Comparison of ENCODE assay signal across 16 mouse cellular contexts in the genomic region with DNA sequence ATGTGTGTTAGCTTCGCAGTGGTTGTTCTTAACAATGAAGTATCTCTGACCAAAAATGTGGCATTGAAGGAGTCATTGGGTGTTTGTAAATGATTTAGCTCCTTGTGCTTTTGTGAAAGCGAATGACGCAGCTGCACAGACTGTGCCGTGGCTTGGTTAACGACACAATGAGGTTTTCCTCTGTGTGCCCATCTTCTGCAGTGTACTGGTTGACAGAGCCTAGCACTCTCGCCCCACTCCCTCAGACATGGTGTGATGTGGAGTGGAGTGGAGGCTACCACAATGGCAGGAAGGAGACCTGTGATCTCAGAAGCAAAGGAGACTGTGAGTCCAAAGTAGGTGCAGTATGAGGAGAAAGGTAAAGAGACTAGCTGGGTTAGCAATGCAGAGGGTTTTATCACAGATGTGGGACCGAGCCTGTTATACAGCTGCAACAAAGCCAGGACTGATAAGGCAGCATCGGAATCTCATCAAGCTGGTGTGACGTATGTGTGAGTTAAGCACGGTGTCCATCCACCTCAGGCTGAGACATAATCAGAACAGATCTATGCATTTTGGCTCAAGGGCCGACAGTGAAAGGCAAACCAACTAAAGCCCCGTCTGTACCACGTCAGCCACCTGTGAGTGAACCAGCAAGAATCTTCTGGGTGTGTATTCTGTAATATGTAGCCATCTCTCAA.
DNase-seq lines count a peak whose midpoint lies in the region; ATAC-seq and TF ChIP-seq lines count a peak whose summit lies in the region.
"Had no signal": no experiment of that assay in that cellular context is flagged by ENCODE, and none has a peak within 500 bp of the region (broad histone marks: within the 10 kb centered on the region; RNA-seq: fewer than 3 reads in every experiment).

No protein-coding gene starts in this region.

- no peak for TF ChIP-seq POLR2A in heart, adult 2 months (IDR thresholded peaks at IDR 0.05; ENCODE audit: insufficient read depth, low read depth, low read length)

- peak overlapping the region; percentile 4; the same call in 1 of the 2 replicates for H3K4me2 ChIP-seq in hindbrain, embryonic 14.5 days (replicated peaks)
- H3K4me2 ChIP-seq in midbrain, embryonic 13.5 days (replicated peaks) = no peak overlapping the region
- H3K4me2 ChIP-seq: heart, embryonic 15.5 days; liver, embryonic 15.5 days had no signal

- TF ChIP-seq CTCF in heart, adult 2 months (IDR thresholded peaks at IDR 0.05) = no peak

- H3K36me3 ChIP-seq in embryonic facial prominence, embryonic 10.5 days (replicated peaks) = no peaks in the 10 kb centered on the region
- H3K36me3 ChIP-seq in hindbrain, embryonic 14.5 days (replicated peaks; ENCODE audit: control insufficient read depth, insufficient read depth) = no peaks in the 10 kb centered on the region
- H3K36me3 ChIP-seq in midbrain, embryonic 13.5 days = no peaks in the 10 kb centered on the region
- no peaks in the 10 kb centered on the region for H3K36me3 ChIP-seq in heart, adult 2 months (ENCODE audit: control insufficient read depth, insufficient read depth, low read length)
- H3K36me3 ChIP-seq: G1E; heart, embryonic 15.5 days; liver, embryonic 15.5 days had no signal

- no peaks in the 10 kb centered on the region for H3K9me3 ChIP-seq in embryonic facial prominence, embryonic 10.5 days
- H3K9me3 ChIP-seq in hindbrain, embryonic 14.5 days (ENCODE audit: control insufficient read depth, low read length) = no peaks in the 10 kb centered on the region
- H3K9me3 ChIP-seq in midbrain, embryonic 13.5 days = no peaks in the 10 kb centered on the region
- H3K9me3 ChIP-seq: G1E; heart, embryonic 15.5 days; liver, embryonic 15.5 days had no signal

- WGBS in embryonic facial prominence, embryonic 10.5 days = 77% methylated on average over 13 of the region's 13 CpGs
- WGBS in hindbrain, embryonic 14.5 days = 57% methylated on average over 13 of the region's 13 CpGs
- 70% methylated on average over 13 of the region's 13 CpGs for WGBS in midbrain, embryonic 13.5 days
- 61% methylated on average over 13 of the region's 13 CpGs for WGBS in heart, adult 2 months

- H3K4me3 ChIP-seq in embryonic facial prominence, embryonic 10.5 days = no peak overlapping the region
- H3K4me3 ChIP-seq in hindbrain, embryonic 14.5 days (replicated peaks; ENCODE audit: low read length) = no peak overlapping the region
- no peak overlapping the region for H3K4me3 ChIP-seq in midbrain, embryonic 13.5 days (replicated peaks)
- H3K4me3 ChIP-seq in heart, adult 2 months = no peak overlapping the region
- H3K4me3 ChIP-seq: heart, embryonic 15.5 days; liver, embryonic 15.5 days; myocyte had no signal

- 0 out of 2 replicates have a peak overlapping the region, but pooled peaks have one; percentile 1 for H3K27ac ChIP-seq in embryonic facial prominence, embryonic 10.5 days (replicated peaks)
- H3K27ac ChIP-seq in hindbrain, embryonic 14.5 days = peak overlapping the region; percentile 90
- H3K27ac ChIP-seq in midbrain, embryonic 13.5 days = peak overlapping the region; percentile 48
- no peak overlapping the region for H3K27ac ChIP-seq in heart, adult 2 months
- H3K27ac ChIP-seq: heart, embryonic 15.5 days; liver, embryonic 15.5 days had no signal

- intact Hi-C loops in heart, adult 2 months (cut with DNase I) = no loop called here

- peak; percentile 7 for DNase-seq in adrenal gland, postnatal 14 days
- DNase-seq in adrenal gland, adult 18-20 months (ENCODE audit: low spot score in 2 of 2) = no peak
- DNase-seq in embryonic facial prominence, embryonic 10.5 days (ENCODE audit: low spot score) = no peak
- DNase-seq in hindbrain, embryonic 14.5 days (ENCODE audit: low spot score) = peak; percentile 26
- DNase-seq in heart, adult 2 months = no peak
- no peak for DNase-seq in cerebellum, postnatal 4 days (ENCODE audit: low spot score in 2 of 2)
- no peak for DNase-seq in cerebellum, adult 18-20 months
- DNase-seq: cerebellum, adult 2 months; gastrocnemius, postnatal 25 days; lung, postnatal 36 days had no signal

- H3K27me3 ChIP-seq in embryonic facial prominence, embryonic 10.5 days (replicated peaks; ENCODE audit: low read depth, poor library complexity, severe bottlenecking) = no peaks in the 10 kb centered on the region
- no peaks in the 10 kb centered on the region for H3K27me3 ChIP-seq in hindbrain, embryonic 14.5 days (ENCODE audit: control insufficient read depth, insufficient read depth, low read length)
- no peaks in the 10 kb centered on the region for H3K27me3 ChIP-seq in midbrain, embryonic 13.5 days
- H3K27me3 ChIP-seq in heart, adult 2 months (ENCODE audit: control insufficient read depth, insufficient read depth, low read length) = no peaks in the 10 kb centered on the region
- H3K27me3 ChIP-seq: heart, embryonic 15.5 days; liver, embryonic 15.5 days had no signal

- TF ChIP-seq EP300 in heart, adult 2 months (IDR thresholded peaks at IDR 0.05; ENCODE audit: insufficient read depth, low read depth, low read length) = no peak

- ATAC-seq in hindbrain, embryonic 14.5 days (ENCODE audit: low FRiP score) = peak; percentile 85
- ATAC-seq in midbrain, embryonic 13.5 days = peak; percentile 67
- ATAC-seq: intestine, embryonic 16.5 days had no signal

- peaks cover 32% of the 10 kb centered on the region for H3K4me1 ChIP-seq in embryonic facial prominence, embryonic 10.5 days
- peaks cover 25% of the 10 kb centered on the region for H3K4me1 ChIP-seq in hindbrain, embryonic 14.5 days (replicated peaks; ENCODE audit: control insufficient read depth, insufficient read depth, low read length)
- peaks cover 24% of the 10 kb centered on the region for H3K4me1 ChIP-seq in midbrain, embryonic 13.5 days (replicated peaks)
- H3K4me1 ChIP-seq in heart, adult 2 months (ENCODE audit: control insufficient read depth, insufficient read depth, low read length) = no peaks in the 10 kb centered on the region
- H3K4me1 ChIP-seq: heart, embryonic 15.5 days; liver, embryonic 15.5 days had no signal

- no peaks in the 10 kb centered on the region for H3K79me2 ChIP-seq in heart, adult 2 months (replicated peaks; ENCODE audit: control insufficient read depth, insufficient read depth, low read length)

- H3K9ac ChIP-seq in hindbrain, embryonic 14.5 days = peak overlapping the region; percentile 50
- H3K9ac ChIP-seq in midbrain, embryonic 13.5 days (replicated peaks) = no peak overlapping the region; the same call in 1 of the 2 replicates
- no peak overlapping the region for H3K9ac ChIP-seq in heart, adult 2 months (ENCODE audit: low read depth, low read length)
- H3K9ac ChIP-seq: heart, embryonic 15.5 days; liver, embryonic 15.5 days had no signal

Comparison
In these comparisons a context has a peak if more than half of its experiments do, and no peak if none do; other contexts are left out.
1. DNase-seq: peak in adrenal gland, postnatal 14 days (single experiment) and hindbrain, embryonic 14.5 days (single experiment); none in adrenal gland, adult 18-20 months (0 of 2), embryonic facial prominence, embryonic 10.5 days (single experiment), heart, adult 2 months (0 of 2), cerebellum, postnatal 4 days (0 of 2) and cerebellum, adult 18-20 months (0 of 2).